Mouse (Mus musculus) megakaryocyte, embryonic 14.5 days (primary cell): ENCODE results near the gene Foxl1.

Source experiments
- FLI1 ChIP-seq: IDR thresholded peaks from 2 replicates; pipeline ENCODE4 v1.6.1; 2012; ENCODE audit warnings: low read length, inconsistent platforms, mixed read lengths
- GATA1 ChIP-seq: IDR thresholded peaks from 3 replicates; pipeline ENCODE4 v1.6.1; 2012; ENCODE audit warnings: mixed read lengths, low read length, inconsistent platforms, borderline replicate concordance

DNA sequence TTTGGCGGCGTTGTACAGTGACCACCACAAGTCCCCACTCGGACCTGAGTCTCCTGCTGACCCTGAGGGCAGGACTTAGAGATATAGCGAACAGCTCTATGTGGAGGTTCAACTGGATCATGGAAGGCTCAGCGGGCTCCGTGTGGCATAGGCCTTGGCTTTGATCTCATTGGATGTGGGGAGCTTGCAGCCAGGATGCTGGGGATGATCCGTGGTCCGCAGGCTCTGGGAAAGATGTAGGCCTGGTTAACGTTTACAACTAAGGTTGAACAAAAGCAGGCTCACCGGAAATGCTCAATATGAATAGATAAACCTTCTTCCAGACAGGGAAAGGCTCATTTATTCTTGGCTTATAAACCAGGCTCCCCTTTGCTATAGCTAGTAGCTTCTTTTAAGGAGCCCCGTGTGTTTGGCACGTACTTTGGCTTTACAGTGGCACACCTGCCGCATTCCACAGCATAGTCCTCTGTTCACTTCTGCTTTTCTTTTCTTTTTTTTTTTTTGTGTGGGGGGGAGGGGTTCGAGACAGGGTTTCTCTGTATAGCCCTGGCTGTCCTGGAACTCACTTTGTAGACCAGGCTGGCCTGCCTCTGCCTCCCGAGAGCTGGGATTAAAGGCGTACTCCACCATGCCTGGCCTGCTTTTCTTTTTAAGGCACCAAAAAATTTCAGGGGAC lies 1.7 kb downstream of the Foxl1 start:
- no peak for TF ChIP-seq FLI1
- no peak for TF ChIP-seq GATA1
